Mouse (Mus musculus) urinary bladder, postnatal 10 days (tissue): ENCODE measurements around the gene Ctcfl.

Source experiments
- DNase-seq: peaks from one replicate; pipeline ENCODE4 v3.0.0; 2022; ENCODE audit warnings: low spot score

Ctcfl gene

DNA sequence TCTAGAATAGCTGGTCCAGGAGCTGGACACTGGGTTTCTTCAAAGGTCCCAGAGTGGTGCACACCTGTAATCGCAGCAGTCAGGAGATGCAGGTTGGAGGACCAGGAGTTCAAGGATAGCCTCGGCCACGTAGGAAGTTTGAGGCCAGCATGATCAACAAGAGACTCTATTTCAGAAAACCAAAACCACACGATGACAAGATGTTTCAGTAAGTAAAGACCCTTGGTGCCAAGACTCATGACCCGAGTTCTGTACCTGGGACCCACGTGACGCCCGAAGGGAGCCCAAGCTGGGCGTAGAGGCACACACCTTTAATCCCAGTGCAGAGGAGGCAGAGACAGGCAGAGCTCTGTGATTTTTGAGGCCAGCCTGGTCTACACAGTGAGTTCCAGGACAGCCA lies 36.2 kb downstream of the Ctcfl start:
- no peak for DNase-seq

DNA sequence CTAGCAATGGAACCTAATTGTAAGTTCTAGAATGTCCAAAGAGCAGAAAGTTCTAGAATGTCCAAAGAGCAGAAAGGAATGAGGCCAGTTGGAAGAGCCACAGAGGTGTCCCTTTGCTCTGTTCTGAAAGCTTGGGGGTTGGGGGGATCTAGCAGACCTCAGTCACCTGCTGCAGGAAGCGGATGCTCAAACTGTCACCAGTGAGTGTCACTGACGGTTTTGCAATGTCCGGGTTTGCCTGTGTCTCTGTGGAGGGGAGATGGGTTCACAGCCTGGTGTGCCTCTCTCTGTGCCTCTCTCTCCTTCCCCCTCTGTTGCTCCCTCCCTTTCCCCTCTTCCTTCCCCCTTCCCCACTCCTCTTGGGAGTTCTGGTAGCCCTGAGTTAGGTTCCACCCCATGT lies 36.6 kb downstream of the Ctcfl start:
- no peak for DNase-seq

DNA sequence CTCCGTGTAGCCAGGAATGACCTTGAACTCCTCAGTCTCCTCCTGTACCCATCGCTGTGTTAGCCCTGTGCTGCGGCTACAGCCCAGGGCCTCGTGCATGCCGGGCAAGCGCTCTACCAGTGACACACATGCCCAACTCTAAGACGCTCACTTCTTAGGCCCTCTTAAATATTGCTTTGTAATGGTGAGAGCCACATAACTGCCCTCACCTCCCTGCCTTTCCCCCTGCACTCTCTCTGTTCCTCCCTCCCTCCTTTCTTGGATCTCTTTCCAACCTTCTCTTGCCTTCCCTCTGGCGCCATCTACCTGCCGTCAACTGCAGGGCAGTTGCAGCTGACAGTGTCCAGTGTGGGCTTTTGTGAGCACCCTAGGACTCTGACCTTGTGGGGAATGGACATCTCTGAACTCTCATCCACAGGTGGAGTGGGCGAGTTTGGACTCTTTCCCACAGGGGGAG lies 38.5 kb downstream of the Ctcfl start:
- peak; percentile 41 for DNase-seq

DNA sequence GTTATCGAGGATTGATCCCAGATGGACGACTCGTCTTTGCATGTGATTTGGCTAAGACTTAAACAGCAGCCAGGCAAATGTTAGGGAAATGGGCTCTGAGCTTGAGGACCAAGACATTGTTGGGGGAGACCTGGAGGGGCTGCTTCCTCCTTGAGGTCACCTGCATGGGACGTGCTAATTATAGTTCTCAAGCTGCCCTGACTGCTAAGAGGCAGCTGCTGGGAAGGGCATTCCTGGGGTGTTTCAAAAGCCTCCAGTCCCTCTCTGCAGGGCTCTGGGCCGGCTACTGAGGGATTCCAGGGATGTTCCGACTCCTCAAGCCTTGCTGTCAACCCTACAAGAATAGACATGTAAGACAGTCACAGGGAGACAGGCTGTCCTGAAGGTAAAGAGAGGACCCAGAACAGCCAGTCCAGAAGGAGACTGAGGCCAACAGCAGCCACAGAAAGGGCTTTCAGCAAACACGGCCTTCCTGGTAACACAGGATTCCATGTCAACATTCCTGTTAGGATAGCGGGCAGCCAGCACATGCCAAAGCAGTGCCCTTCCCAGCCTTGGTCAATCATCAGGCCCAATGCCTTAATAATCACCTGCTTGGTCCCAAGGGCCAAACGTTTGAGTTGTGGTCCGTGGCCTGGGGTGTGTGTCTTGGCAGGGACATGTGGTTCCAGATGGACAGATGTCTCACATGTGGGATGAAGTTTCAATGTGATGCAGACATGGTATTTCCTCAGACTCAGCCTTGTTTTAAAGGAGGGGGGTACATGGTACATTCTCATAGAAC lies 39.4 kb downstream of the Ctcfl start:
- no peak for DNase-seq

DNA sequence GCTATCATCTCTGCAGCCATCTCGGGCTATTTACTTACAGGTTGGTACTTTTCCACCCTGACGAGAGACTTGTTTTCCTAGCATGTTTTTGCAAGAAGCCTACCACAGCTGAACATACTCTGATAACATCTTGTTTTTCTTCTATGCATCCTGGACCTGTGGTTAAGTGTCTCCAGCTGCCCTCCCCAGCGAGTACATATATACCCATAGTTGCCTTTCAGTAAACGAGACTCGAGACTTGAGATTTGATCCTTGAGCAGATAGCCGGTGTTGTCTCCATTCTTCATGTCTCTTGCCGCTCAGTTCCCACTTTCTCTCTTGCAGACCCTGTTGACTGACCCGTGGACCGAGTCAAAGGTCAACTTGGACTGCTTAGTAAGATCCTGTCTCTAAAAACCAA lies 42.4 kb downstream of the Ctcfl start:
- no peak for DNase-seq

DNA sequence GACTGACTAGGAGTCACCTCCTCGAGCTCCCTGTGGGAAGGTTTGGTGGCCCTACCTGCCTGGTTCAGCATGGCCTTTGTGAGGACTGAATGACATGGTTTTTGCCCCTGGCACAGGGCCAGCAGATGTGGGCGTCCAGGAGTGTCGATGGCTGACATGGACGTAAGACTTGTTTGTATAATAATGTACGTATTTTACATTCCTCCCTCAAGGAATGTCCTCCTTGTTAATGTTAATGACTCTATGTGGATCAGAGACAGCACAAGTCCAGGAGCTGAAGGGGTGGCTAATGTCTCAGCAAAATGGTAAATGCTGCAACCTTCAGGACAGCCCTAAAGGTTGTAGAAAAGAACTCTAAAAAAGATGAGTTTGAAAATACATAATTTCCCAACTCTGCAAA lies 45.7 kb downstream of the Ctcfl start:
- no peak for DNase-seq

DNA sequence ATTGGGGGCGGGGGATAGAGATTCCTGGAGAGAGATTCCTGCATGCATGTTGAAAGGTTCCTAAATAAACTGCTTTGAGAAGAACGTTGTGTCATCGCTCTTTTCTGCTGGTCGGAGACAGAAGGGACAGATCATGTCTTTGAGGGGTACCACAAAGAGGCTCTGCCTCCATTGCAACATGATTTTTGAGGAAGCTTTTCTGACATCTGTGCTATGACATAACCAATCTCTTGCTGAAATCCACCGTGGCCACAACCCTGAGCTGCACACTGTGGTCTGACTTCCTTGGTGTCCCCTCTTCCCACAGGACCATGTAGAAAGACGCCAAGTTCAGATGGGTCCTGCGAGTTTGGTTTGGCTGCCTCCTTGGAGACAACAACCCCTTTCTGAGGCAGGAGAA lies 46.4 kb downstream of the Ctcfl start:
- DNase-seq: no peak

DNA sequence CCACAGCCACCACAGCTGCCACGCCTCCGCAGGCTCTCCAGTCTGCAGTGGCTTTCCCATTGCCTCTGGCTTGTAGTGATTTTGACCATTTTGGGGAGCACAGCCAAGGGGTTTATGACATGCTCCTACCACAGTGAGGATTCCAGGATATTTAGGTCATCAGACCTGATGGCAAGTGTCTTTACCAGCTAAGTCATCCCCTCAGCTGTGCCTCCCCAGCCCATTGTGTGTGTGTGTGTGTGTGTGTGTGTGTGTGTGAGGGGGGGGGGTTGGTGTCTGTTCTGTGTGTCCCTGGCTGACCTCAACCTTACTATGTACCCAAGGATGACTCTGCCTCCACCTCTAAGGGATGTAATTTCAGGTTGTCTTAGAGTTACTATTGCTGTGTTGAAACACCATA lies 54.5 kb downstream of the Ctcfl start:
- no peak for DNase-seq

DNA sequence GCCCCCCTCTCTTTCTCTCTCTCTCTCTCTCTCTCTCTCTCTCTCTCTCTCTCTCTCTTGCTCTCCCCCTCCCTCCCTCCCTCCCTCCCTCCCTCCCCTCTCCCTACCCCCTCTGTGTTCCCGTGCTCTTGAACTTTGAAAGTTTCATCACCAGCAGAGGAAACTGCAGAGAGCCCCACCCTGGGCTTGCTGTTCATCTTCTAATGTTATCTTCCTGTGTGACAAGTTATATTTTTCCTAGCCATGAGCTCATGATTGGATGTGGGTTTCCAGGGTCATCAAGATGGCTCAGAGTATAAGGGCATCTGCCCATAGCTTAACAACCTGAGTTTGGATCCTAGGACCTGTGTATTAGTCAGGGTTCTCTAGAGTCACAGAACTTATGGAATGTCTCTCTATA lies 56.1 kb downstream of the Ctcfl start:
- DNase-seq: no peak

DNA sequence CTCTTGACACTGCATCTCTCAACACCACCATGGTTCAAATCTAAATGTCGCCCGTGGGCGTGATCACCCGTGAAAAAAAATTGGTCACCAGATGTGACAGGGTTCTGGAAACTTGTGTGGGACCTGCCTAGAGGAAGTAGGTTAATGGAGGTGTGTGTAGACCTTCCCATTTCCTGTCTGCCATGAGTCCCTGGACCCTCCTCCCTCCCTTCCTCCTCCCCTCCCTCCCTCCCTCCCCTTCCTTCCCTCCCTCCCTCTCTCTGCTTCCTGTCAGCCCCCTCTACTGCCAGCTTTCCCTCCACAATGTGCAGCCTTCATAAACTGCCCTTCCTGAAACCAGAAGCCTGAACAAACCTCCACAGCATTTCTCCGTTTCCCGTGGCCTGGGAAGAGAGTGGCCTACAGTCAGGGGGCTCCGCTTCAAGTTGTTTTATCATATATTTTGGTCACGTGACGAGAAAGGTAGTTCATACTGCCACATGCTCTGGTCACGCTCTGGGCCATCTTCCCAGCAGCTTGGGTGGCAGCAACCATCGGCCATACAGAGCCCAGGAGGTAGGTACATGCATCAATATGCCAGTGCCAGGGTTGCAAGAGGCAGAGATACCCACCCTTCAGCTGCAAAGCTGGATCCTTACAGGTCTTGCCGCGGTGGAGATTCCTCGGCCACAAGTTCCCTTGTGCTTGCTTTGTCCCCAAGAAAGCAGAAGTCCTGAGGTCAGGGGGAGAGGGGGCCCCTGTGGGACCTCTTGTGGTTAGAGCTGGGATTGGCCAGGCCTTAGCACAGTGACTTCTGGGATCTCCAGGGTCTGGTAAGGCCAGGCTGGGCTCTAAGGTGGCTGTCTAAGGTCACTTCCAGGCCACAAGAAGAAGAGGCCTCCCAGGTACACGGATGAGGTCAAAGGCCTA lies 57.6 kb downstream of the Ctcfl start:
- DNase-seq: no peak

DNA sequence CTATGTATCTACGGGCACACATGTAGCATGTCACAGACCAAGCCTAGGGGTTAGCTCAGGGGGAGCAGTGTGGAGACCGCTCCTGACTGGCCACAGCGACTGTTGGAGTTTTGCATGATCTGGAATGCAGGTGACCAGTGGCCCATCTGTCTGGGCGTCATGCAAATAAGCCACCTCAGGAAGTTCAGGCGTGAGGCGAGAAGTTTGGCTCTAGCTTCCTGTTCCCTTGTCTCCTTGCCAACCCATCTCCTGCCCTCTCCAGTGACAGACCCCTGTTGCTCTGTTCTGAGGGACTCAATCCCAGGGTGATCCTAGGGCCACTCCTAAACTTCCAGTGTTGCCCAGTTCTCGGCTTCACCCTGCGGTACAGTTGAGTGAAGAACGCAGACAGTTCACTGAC lies 58.9 kb downstream of the Ctcfl start:
- no peak for DNase-seq

DNA sequence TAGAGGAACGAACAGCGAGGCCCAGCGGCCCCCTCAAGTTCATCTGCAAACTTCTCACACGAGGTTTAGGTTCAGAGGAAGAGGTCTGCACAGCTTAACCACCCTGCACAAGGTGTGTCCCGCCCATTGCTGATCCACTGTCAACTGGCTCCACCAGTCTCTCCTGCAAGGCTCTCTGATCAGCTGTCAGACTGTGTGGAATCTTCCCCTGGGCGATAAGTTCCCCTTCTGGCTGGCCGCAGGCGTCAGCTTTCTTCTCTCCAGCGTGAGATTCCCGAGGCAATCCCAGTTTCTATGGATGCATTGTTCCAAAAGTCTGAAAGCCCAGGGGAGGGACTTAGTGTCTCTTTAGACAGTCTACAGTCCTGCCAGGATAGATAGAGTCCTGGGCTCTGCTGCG lies 61.1 kb downstream of the Ctcfl start:
- DNase-seq: no peak

DNA sequence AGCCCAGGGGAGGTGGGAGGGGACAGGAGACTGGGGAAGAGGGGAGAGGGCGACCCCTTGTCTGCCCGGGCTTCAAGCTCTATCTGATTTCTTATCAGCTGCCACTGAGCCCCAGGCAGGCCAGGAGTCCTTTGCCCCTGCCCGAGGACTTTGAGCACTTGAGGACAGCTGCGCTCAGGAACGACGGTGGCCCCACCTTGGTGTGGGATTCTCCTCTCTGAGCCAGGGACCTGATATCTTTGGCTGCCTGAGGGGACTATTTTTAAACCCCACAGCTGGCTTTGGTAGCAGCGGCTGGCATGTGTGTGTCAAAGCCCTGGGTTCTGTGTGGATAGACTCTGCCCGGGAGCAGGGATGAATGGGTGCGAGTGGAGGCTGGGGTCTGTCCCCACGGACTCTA lies 61.7 kb downstream of the Ctcfl start:
- no peak for DNase-seq

DNA sequence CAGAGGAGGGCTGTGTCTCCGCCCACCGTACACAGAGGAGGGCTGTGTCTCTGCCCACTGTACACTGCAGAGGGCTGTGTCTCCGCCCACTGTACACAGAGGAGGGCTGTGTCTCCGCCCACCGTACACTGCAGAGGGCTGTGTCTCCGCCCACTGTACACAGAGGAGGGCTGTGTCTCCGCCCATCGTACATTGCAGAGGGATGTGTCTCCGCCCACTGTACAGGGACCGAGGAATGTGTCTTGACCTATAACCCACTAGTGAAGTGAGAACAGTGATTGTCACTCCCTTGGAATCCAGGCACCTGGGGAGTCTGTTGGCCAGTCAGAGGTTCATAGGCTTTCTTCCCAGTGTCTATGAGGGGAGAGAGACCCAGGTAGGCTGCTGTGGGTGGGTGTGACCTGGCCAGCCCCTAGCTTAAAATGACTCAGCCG lies 62.4 kb downstream of the Ctcfl start:
- DNase-seq: no peak

DNA sequence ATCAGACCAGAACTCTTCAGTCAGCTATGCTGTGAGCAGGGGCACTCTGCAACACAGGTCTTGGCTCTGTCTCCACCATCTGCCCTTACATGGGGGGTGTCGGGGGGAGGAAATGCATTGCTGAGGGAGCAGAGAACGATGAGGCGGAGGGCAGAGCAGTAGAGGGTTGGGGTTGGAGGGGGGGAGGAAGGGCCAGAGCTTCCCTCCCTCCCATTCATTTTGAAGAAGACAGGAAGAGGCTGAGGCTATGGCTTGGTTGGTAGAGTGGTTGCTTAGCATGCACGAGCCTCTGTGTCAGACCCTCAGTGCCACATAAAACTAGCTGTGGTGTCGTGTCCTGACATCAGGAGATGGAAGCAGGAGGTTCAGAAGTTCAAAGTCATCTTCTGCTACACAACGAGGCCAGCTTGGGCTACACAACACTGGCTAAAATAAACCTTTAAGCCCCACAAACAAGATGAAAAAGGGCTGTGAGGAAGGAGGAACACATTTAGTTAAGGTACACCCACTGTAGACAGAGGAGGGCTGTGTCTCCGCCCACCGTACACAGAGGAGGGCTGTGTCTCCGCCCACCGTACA lies 62.9 kb downstream of the Ctcfl start:
- no peak for DNase-seq

DNA sequence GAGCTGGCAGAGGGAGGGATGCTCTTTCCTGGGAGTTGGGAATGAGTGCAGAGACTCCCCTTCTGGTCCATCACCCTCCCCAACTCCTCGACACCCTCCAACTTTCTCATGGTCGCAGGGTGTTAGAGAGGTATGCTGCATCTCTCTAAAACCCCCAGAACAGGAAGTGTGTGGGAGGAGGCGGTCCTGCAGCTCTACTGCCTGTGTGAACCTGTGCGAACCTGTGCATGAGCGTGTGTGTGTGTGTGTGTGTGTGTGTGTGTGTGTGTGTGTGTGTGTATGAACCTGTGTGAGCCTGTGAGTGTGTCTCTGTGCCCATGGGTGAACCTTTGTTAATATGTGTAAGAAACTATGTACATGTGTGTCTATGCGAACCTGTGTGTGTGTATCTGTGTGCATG lies 65.5 kb downstream of the Ctcfl start:
- no peak for DNase-seq

DNA sequence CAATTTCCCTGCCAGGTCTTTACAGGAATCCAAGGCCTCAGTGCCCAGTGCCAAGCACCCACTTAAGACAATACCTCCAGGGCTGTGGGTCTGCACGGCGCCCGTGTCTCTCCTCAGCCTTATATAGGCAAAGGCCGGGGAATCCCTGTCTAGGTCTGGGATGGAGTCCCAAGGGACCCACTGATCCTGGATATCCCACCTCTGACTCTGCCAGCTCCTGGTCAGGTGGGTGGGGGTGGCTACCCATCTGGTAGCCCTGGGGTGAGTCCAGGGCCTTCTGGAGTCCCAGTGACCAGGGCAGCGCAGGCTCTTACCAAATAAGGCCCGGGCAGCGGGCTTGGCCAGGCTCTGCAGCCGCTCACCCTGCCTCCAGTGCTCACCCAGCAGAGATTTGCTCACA lies 66.4 kb downstream of the Ctcfl start:
- no peak for DNase-seq

DNA sequence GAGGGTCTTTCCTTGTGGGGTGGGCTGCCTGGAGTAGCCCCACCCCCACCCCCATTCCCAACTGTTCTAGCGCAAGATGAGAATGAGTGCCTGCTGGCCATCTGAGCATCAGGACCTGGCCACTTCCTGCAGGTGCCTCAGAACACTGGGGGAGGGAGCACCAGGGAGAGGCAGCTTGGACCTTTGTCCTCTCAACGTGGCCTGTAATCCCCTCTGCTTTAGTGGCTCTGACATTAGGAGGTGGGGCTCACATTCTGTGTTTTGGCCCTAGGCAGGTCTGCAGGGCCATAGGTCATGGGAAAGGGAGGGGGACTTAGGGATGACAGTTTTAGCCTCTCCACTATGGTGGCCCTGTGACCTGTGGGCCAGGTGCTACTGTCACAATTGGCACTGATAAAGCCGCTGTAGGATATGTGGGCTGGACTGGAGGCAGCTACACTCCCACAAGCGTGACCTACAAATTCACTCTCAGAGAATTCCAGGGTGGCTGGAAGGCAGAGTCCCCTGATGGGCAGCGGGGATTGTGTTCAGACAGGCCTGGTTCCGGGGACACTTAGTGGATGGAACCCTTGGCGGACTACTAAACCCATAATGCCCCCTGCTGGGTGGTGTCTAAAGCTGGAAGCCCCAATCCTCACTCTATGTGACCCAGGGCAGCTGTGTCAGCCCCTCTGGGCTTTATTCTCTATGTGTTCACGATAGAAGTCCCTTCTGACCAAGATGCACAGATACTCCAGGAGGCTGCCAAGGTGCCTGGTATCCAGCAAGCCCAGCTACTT lies 68.5 kb downstream of the Ctcfl start:
- DNase-seq: no peak

DNA sequence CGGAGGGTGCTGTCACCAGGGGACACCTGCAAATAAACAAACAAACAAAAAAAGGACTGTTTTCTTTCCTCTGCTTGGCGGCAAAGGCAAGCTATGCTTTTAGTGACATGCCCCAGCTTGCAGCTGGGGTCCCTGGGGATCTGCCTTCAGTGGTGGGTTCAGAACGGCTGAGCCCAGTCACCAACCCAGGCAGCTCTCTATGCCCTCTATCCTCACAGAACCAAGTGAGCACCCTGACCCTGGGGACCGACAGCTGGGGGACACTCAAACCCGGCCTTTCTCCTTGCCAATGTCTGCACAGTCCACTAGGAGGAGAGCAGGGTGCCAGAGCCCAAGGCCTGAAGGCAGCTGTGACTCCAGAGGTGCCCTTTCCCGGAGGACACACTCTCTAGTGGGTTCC lies 69.5 kb downstream of the Ctcfl start:
- no peak for DNase-seq

DNA sequence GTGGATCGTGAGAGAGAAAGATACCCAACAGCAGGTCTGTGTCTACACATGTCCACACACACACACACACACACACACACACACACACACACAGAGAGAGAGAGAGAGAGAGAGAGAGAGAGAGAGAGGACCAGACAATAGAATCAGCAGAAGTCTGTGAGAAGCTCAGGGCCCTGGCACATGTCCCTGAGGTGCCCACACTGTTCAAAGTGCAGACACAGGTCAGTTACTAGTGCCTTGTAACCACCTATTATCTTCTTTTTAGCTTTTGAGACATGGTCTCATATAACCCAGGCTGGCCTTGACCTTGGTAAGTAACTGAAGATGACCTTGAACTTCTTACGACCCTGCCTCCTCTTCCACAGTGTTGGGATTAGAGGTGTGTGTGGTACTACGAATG lies 70.1 kb downstream of the Ctcfl start:
- DNase-seq: no peak

DNA sequence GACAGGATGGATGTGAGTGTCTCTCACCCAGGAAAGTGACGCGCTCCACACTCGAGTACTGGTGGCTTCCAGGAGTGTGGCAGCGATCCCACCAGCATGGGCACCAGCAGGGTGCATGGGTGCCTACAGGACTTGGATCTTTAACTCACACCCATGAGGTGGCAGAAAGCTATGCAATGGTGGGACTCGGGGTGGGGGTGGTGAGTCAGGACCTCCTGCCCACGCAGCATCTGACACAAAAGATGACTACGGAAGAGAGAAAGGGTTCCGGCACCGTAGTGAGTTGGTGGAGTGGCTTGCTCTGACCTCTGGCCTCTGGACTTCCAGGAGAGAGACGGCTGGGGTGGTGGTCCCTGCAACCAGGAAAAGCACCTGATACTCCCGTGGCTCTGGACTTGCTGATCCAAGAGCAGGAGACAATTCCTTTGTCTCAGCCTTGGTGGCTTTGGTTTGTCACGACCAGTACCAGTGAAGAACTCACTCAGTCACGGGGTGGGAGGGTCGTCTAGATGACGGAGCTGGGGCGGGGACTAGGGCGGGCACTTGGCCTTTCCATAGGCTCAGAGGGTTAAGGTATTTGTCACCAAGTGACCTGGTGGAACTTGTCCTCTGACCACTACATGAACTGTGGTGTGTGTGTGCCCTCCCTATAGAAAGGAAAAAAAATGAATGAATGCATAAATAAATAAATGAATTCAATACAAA lies 71.1 kb downstream of the Ctcfl start:
- no peak for DNase-seq

DNA sequence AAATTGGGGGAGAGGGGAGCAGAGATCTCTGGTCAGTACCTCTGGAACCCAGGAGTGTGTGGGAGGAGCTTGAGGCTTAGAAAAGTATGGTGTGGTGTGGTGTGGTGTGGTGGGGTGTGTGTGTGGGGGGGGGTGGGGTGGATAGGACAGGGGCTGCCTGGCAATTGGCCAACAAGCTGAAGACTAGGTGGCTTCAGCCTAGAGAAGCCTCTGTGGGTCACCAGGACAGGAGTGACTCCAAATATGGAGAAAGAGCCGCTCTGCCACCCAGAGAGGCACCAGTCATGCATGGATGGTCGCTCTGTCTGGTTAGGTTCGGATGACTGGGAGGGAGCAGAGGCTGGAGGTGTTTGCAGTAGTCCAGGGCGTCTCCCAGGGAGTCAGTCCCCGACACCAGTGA lies 71.9 kb downstream of the Ctcfl start:
- no peak for DNase-seq
